Mouse (Mus musculus): ENCODE results near the gene Mto1.
"Not testable (repeated sequence)": the region's sequence is repeated elsewhere in the genome, so short reads cannot be mapped to it uniquely, and the experiment has no call there.

DNA sequence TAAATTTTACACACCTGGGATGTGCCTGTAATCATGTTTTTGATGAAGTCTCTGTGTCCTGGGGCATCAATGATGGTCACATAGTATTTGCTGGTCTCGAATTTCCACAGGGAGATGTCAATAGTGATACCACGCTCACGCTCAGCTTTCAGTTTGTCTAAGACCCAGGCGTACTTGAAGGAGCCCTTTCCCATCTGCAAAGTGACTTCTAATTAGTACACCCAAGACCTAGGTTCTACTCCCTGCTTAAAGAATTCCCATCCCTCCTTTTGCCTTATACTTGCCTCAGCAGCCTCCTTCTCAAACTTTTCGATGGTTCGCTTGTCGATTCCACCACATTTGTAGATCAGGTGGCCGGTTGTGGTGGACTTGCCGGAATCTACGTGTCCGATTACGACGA is 32.2 kb downstream of the Mto1 start:
- not testable (repeated sequence) for TF ChIP-seq CHD2 (IDR thresholded peaks at IDR 0.05; ENCODE audit: low read depth, low read length); MAFK (IDR thresholded peaks at IDR 0.05; ENCODE audit: insufficient read depth, low read depth, low read length)

All from ES-E14 (cell line).